Mouse (Mus musculus) brown adipose tissue, adult 24 weeks (tissue): ENCODE results near the gene Zfp668. TPM values are rescaled to one million over a fixed set of nuclear protein-coding genes. Genes with fewer than 3 reads are reported as not detected.
A peak's percentile ranks its signal among the peaks of the same experiment; 100 is the strongest.

Source experiments
- H3K27ac ChIP-seq: fragments of 200-500 bp; replicated peaks from 2 replicates; pipeline ENCODE4 v1.5.1; 2012; ENCODE audit warnings: low read depth, mild to moderate bottlenecking, low read length
- H3K4me1 ChIP-seq: fragments of 200-500 bp; 2 replicates; pipeline ENCODE4 v1.6.1; 2012; ENCODE audit warnings: low read length, mixed read lengths; ENCODE audit not compliant: control insufficient read depth, insufficient read depth, insufficient read length
- H3K4me3 ChIP-seq: fragments of 200-500 bp; 2 replicates; pipeline ENCODE4 v1.5.1; 2012; ENCODE audit warnings: low read depth, mild to moderate bottlenecking, low read length, moderate library complexity; ENCODE audit not compliant: insufficient read depth
- polyA plus RNA-seq: library from polyadenylated mRNA; stranded (reverse); fragments of >200 nt; gene quantifications from 2 replicates; pipeline ENCODE4 v1.2.4, GENCODE M21; 2012; ENCODE audit not compliant: missing spikeins, insufficient read depth, insufficient read length

Gene Zfp668
- polyA plus RNA-seq, 1 experiment = 1.4 TPM

DNA sequence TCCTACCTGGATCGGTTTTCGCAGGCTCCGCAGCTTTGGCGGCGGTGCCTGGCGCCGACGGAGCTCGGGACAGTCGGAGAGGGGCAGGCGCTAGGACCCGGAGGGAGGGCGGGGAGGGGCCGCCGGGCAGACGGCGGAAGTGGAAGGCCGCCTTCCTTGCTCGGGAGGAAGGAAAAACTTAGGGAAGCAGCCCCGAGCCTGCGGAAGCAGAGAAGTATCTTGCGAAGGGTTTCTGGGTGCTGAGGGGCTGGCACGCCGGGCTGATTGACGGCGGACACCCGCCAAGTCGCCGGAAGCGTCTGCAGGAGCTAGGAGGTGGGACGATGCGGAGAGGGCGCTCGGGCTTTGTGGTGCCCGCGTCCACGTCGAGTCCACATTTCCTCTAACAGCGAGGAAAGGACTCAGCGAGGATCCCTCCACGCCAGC lies 574 bp downstream of the Zfp668 start, which contains the start of gene Zfp646:
TSS of gene Zfp646 (plus strand) at position 181 of the 426 bp plus-strand sequence.
- peak within 1 kb of the TSS; percentile 85 for H3K4me3 ChIP-seq
- no peaks in the 10 kb centered on the region; the same call in 1 of the 2 replicates for H3K4me1 ChIP-seq
- H3K27ac ChIP-seq = peak within 1 kb of the TSS; percentile 96

DNA sequence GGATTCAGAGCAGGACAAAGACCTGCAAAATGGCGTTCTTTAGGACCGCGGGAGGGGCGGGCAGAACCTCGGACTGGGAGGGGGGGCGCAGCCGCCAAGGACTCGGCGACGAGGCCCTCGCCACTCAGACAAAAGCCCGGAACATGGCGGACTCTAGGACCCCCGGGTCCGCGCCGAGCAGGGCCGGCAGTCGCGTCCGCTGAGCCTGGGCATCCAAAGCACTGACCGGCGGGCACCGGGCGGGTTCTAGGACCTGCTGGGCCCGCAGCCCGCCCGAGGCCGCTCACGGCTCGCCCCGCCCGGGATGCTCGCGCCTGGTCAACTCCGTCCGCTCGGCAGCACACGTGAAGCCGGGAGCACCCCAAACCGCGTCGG lies 1.0 kb downstream of the Zfp668 start:
- Histone ChIP-seq H3K4me3 (peak overlapping the region; percentile 85), H3K4me1 (no peaks in the 10 kb centered on the region; the same call in 1 of the 2 replicates), H3K27ac (peak overlapping the region; percentile 87)

DNA sequence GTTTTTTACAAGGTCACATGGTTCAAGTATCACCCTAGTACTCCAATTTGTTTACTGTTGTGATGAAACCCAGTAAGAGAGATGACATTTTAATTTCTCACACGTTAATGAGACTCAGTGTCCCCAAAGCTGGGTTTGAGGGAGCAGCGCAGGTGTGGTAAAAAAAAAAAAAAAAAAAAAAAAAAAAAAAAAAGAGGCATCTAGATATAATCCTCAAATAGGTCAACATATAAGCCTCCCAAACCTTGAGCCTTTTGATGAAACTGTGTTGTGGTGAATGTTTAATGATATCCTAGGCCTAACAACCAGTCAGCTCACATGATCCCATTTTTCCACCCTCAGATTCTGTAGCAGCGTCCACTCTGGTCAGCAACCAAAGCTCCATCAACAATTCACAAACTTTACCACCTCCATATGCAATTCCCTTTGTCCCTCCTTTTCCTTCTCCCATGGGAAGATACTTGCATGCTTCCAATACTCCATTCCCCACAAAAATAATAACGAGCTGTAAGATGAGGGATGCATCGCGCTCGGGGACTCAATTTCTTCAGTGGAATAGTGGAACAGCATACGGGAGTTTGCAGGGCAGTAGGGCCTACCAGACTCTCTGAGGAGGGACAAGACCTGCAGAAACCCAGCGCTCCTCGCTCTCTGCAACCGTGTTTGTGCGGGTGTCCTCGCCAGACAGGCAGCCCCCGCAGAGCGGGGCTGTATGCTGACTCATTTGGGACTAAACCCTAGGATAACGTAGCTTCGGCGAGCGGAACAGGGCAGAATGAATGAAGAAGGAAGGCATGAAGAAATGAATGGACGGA lies 1.6 kb downstream of the Zfp668 start:
- Histone ChIP-seq H3K4me3 (peak overlapping the region; percentile 85), H3K4me1 (no peaks in the 10 kb centered on the region; the same call in 1 of the 2 replicates), H3K27ac (no peak overlapping the region; the same call in 1 of the 2 replicates)

DNA sequence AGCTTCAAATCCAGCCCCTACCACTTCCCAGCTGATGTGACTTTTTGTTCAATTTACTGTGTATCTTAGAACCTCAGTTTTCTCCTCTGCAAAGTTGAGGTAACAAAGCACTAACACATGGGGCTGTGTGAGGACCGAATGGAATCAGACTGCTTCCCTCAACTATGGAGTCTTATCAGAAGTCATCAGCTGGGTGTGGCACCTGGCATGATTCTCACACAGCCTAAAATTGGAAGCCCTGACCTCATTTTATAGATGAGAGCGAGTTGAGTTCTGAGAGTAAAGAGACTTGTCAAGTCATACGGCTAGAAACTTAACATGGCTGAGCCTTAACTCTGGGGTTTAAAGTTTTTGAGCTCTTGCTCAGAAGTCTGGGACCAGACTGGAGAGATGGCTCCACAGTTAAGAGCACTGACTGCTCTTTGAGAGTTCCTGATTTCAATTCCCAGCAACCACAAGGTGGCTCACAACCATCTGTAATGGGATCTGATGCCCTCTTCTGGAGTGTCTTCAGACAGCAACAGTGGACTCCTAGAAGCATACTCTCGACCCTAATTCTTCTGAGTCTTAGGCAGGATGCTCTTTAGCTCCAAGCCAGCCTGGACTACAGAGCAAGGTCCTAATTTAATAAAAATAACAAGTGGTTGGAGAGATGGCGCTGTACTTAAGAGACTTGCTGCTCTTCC lies 6.3 kb downstream of the Zfp668 start:
- H3K4me3 ChIP-seq = no peak overlapping the region
- no peaks in the 10 kb centered on the region; the same call in 1 of the 2 replicates for H3K4me1 ChIP-seq
- no peak overlapping the region for H3K27ac ChIP-seq

DNA sequence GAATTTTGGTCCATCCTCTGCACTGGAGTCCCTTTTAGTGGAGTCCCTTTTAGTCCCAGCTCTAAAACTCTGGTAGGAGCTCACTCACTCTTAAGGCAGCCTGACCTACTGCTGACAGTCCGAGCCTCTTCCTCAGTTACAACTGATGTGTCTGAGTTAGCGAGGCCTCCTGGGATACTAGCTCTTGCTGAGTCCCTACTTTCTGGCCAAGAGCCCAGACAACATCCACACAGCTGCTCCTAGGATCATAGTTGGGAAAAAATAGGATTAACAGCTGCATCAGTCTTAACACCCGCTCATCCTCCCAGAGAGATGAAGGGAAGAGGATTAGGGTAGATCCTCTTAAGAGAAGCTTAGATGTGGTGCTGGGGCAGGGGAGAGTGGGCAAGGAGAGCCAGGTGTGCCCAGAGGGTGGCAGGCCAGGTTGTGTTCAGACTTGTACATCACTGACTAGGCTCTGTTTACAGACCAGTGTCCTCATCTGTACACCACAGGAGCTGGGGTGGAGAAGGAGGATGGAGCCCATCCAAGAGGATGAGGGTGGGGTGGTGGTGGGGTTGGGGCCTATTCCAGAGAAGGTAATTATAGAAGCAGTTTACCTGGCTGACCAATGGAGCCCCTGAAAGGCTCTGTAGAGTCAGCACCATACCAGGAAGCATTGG lies 7.3 kb downstream of the Zfp668 start:
- Histone ChIP-seq H3K4me1 (no peaks in the 10 kb centered on the region), H3K4me3 (no peak overlapping the region), H3K27ac (no peak overlapping the region)

DNA sequence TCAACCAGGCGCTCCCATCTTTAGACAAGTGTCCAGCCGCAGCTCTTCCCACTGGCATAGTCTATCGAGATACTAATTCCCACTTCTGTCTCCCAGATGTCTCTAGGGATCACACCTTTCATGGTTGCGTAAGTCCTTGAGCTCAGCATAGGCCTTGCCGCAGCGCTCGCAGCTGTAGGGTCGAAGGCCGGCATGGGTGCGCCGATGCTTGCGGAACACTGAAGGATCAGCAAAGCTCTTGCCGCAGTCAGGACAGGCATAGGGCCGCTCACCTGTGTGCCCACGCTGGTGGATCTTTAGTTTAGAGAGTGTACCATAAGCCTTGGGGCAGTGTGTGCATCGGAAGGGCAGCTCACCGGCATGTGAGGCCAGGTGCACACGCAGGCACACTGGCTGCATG lies 9.0 kb downstream of the Zfp668 start:
- H3K4me3 ChIP-seq = no peak overlapping the region
- no peaks in the 10 kb centered on the region for H3K4me1 ChIP-seq
- H3K27ac ChIP-seq = no peak overlapping the region

DNA sequence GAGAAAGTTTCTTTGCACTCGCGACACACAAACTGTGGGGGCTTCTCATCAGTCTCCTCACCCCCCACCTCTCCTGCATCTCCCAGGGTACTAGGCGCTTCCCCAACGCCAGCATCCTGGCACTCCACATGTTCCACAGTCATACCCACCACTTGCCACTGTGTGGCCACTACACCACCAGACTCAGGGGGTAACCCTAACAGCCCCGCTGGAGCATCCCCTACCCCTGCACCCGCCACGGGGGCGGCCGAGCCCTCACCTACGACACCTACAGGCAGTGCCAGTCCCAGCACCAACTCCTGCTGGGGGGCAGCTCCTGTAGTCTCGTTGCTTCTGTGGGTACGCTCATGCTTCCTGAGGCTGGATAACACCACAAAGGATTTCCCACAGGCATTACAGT lies 10.2 kb downstream of the Zfp668 start:
- Histone ChIP-seq H3K27ac (no peak overlapping the region), H3K4me1 (no peaks in the 10 kb centered on the region), H3K4me3 (no peak overlapping the region)

DNA sequence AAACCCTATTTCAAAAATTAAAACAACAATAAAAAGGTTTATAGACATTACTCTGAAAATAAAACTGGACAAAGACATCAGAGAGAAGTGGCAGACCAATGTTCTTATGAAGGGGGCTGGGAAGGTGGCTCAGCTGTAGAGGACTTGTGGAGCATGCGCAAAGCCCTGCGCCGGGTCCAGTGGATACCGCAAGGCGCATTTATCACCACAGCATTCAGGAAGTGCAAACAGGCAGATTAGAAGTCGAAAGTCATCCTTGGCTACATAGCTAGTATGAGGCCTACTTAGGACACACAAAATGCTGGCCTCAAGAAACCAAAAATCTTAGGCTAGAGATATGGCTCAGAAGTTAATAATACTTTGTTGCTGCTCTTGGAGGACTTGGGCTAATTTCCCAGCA lies 18.4 kb downstream of the Zfp668 start:
- Histone ChIP-seq H3K4me3 (no peak overlapping the region), H3K27ac (no peak overlapping the region)

DNA sequence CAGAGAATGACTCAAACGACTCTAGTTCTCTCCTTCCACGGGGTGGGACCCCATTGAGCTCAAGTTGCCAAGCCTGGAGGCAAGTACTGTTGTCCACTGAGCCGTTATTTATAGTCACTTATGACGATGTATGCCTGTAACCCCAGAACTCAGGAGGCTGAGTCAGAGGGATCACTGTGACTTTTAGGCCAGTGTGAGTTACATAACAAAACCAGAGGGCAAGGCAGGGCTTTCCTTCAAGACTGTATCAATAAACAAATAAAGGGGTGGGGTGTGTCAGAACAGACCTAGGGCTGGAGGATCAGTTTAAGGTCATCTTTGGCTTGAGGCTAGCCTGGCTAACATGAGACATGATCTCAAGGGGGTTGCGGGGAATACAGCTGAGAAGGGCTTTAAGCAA lies 25.7 kb downstream of the Zfp668 start:
- Histone ChIP-seq H3K4me3 (no peak overlapping the region), H3K4me1 (0 out of 2 replicates have a peak, but pooled peaks cover 4% of the 10 kb centered on the region), H3K27ac (peak overlapping the region; percentile 60)

More for the DNA sequence above, 18.4 kb downstream of the Zfp668 start:
- H3K4me1 ChIP-seq = no peaks in the 10 kb centered on the region

DNA sequence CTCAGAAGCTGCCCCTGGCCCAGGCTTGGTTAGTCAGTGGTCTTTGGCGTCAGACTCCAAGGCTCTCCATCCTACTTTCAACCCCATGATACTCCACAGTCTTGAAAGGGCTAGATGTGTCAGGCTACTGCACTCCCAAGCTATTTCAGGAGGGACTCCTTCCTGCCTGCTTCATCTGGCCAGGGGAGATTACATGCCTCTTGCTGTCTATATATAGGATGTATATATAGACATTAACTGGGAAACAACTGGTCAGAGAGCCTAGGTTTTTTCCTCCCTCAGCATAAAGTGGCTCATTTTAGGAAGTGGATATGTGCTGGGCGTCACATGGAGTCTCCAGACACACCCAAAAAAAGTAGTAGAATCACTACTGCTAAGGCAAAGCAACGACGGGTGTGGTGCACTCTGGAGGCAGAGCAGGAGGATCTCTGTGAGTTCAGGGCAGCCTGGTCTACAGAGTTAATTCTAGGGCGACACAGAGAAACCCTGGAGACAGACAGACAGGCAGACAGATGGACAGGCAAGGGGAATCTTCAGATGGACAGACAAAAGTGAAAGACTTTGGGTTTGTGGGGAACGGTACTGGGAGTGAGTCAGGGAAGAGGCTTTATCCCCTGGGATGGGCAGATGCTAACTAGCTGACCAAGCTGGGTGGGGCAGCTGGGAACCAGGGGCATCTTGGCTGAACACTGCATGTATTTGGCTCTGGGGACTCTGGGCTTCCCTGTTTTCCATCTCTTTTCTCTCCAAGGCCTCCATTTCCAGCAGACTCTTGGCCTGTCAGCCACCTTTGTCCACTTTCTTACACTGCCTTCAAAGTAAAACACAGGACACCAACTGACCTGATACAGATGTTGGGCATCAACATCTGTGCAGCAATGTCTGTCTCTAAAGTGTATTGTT lies 26.4 kb downstream of the Zfp668 start:
- H3K4me3 ChIP-seq = no peak overlapping the region
- peak overlapping the region; percentile 60 for H3K27ac ChIP-seq
- H3K4me1 ChIP-seq = 0 out of 2 replicates have a peak, but pooled peaks cover 4% of the 10 kb centered on the region

DNA sequence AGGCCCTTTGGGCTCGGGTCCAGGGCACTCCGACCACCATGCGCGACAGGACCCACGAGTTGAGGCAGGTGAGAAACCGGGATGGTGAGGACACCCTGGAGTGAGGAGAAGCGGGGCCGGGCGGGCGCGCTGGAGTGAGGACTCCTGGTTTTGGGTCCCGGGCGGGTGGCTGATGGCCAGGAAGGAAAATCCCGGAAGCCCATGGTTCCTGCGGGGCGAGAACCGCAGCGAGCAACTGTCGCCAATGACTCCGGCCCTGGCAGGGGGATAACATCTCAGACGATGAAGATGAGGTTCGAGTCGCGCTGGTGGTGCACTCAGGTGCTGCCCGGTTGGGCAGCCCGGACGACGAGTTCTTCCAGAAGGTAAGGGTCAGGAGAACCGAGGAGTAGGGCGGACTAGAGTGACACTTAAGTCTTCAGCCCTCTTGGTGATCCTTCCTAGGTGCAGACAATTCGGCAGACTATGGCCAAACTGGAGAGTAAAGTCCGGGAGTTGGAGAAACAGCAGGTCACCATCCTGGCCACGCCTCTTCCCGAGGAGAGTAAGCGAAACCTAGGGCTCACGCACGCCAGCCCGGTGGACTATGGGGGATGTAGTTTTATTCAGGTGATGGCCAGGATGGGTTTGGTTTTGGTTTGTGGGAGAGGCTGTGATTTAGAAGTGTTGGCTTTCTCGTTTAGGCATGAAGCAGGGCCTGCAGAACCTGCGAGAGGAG lies 34.5 kb downstream of the Zfp668 start:
- peak overlapping the region; percentile 93 for H3K27ac ChIP-seq
- H3K4me3 ChIP-seq = peak overlapping the region; percentile 95
- no peaks in the 10 kb centered on the region for H3K4me1 ChIP-seq

DNA sequence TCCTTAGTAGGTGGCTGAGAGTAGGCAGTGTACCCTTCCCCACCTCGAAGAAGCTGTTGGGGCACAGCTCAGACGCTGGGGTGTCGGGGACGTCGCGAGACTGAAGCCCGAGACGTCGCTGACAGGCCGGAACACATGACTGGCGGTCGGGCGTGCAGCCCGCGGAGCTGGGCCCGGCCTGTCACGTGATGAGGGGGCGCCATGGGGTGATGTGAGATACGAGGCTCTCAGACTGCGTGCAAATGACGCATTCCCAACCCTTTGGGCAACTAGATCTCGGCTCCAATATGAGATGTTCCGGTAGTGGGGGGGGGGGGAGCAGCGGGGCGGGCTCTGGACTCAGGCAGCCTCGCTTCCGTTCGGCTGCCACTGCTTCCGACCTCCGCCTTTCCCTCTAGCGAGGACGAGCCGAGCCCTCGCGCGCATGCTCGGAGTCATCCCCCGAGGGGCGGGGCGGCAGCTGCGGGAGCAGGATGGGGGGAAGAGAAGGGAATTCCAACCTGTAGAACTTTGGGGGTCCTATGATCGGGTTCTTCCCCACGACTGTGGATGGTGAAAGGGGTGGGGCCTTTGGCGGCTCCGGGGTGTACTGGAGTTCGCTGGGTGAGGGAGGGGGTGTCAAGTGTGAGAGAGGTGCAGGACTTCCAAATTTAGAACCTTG lies 35.2 kb downstream of the Zfp668 start:
- H3K4me3 ChIP-seq = peak overlapping the region; percentile 95
- H3K27ac ChIP-seq = peak overlapping the region; percentile 93
- H3K4me1 ChIP-seq = no peaks in the 10 kb centered on the region

DNA sequence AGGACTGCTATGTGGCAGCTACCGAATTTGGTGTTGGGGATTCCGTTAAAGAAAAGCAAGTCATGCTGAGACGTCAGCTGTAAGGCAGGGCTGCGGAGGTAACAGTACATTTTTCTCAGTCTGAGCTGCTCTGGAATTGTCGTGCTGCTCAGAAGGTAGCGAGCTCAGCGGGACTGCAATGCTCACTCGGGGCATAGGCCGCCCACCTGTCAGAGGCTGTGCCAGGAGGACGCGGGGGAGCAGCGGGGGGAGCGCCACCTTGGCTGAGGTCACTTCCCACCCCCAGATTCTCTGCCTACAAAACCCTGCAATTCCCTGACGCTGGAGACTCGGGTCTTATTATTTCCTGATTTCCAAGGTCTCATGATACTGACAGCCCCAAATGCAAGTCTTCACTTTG lies 35.7 kb downstream of the Zfp668 start:
- no peaks in the 10 kb centered on the region for H3K4me1 ChIP-seq
- peak overlapping the region; percentile 90 for H3K27ac ChIP-seq
- peak overlapping the region; percentile 60 for H3K4me3 ChIP-seq
